ENCODE assay signal across 8 mouse cellular contexts in genomic region chr16:64851563-64852362, GRCm38 (mm10). TPM values are rescaled to one million over a fixed set of nuclear protein-coding genes. Genes with fewer than 3 reads are reported as not detected.
DNase-seq lines count a peak whose midpoint lies in the region; ATAC-seq lines count a peak whose summit lies in the region.

TSS of gene Zfp654 (minus strand) at chr16:64851652.
TSS of gene Cggbp1 (plus strand) at chr16:64851996.

- H3K4me2 ChIP-seq in heart, embryonic 14.5 days (ENCODE audit: low read length): peak within 1 kb of the TSS; percentile 72
- peak within 1 kb of the TSS; percentile 90 for H3K4me2 ChIP-seq in liver, embryonic 13.5 days
- H3K4me2 ChIP-seq in stomach, embryonic 16.5 days (ENCODE audit: low read depth, low read length): peak within 1 kb of the TSS; percentile 95

- peak; percentile 92 for ATAC-seq in CD4-positive, CD25-positive, alpha-beta regulatory T cell, adult 4 months
- peak; percentile 99 for ATAC-seq in heart, embryonic 14.5 days (ENCODE audit: insufficient number of reproducible peaks, insufficient read depth, low FRiP score, low read depth)
- peak; percentile 99 for ATAC-seq in liver, embryonic 13.5 days (ENCODE audit: low read depth)
- peak; percentile 100 for ATAC-seq in stomach, embryonic 16.5 days (ENCODE audit: insufficient read depth, low FRiP score)

- no peaks in the 10 kb centered on the region for H3K9me3 ChIP-seq in heart, embryonic 14.5 days (ENCODE audit: control insufficient read depth, low read length)
- no peaks in the 10 kb centered on the region for H3K9me3 ChIP-seq in liver, embryonic 13.5 days (replicated peaks)
- H3K9me3 ChIP-seq in stomach, embryonic 16.5 days (replicated peaks; ENCODE audit: control insufficient read depth, low read length): no peaks in the 10 kb centered on the region

- peak; percentile 99 for DNase-seq in c-Kit-negative CD71-positive TER-119-positive erythroid progenitor cells, embryonic 14.5 days (ENCODE audit: low read depth, low spot score)
- peak; percentile 99 for DNase-seq in fibroblast of lung, adult 2 months (ENCODE audit: low read depth)
- peak; percentile 100 for DNase-seq in kidney, postnatal 14 days
- DNase-seq in liver, embryonic 13.5 days: peak; percentile 100
- DNase-seq in neural tube, embryonic 10.5 days (ENCODE audit: extremely low spot score, low spot score): peak; percentile 100

- peaks cover 33% of the 10 kb centered on the region for H3K36me3 ChIP-seq in heart, embryonic 14.5 days (ENCODE audit: control insufficient read depth, insufficient read depth, low read length)
- H3K36me3 ChIP-seq in liver, embryonic 13.5 days: peaks cover 25% of the 10 kb centered on the region
- H3K36me3 ChIP-seq in stomach, embryonic 16.5 days (ENCODE audit: control insufficient read depth, insufficient read depth, low read length): peaks cover 17% of the 10 kb centered on the region

- H3K27ac ChIP-seq in heart, embryonic 14.5 days (replicated peaks in 1 of 2; ENCODE audit: control insufficient read depth in 1 of 2, insufficient read depth in 1 of 2, low read depth in 2 of 2, low read length in 2 of 2): peak within 1 kb of the TSS; percentile 98
- peak within 1 kb of the TSS; percentile 97 for H3K27ac ChIP-seq in liver, embryonic 13.5 days
- H3K27ac ChIP-seq in stomach, embryonic 16.5 days (ENCODE audit: low read length): peak within 1 kb of the TSS; percentile 98

- under 1% methylated on average over 78 of the region's 85 CpGs for WGBS in heart, embryonic 14.5 days
- WGBS in liver, embryonic 13.5 days (ENCODE audit: insufficient replicate concordance): under 1% methylated on average over 66 of the region's 85 CpGs
- under 1% methylated on average over 74 of the region's 85 CpGs for WGBS in stomach, embryonic 16.5 days

- H3K4me1 ChIP-seq in heart, embryonic 14.5 days (ENCODE audit: control insufficient read depth in 2 of 2, insufficient read depth in 2 of 2, low read length in 2 of 2): peaks cover 2 to 20% of the 10 kb centered on the region in 2 experiments
- H3K4me1 ChIP-seq in liver, embryonic 13.5 days (replicated peaks): peaks cover 26% of the 10 kb centered on the region
- H3K4me1 ChIP-seq in stomach, embryonic 16.5 days (ENCODE audit: control insufficient read depth, insufficient read depth, low read length): peaks cover 3% of the 10 kb centered on the region; the same call in 1 of the 2 replicates

- peak within 1 kb of the TSS; percentile 64 to 95 for H3K4me3 ChIP-seq in heart, embryonic 14.5 days (ENCODE audit: control insufficient read depth in 1 of 2, insufficient read depth in 1 of 2, low read depth in 1 of 2, low read length in 2 of 2)
- H3K4me3 ChIP-seq in liver, embryonic 13.5 days (replicated peaks): peak within 1 kb of the TSS; percentile 96
- H3K4me3 ChIP-seq in stomach, embryonic 16.5 days (replicated peaks; ENCODE audit: low read length): peak within 1 kb of the TSS; percentile 99

- H3K9ac ChIP-seq in heart, embryonic 14.5 days (ENCODE audit: low read length): peak within 1 kb of the TSS; percentile 93
- peak within 1 kb of the TSS; percentile 96 for H3K9ac ChIP-seq in liver, embryonic 13.5 days
- peak within 1 kb of the TSS; percentile 96 for H3K9ac ChIP-seq in stomach, embryonic 16.5 days (ENCODE audit: low read length)

- H3K27me3 ChIP-seq in heart, embryonic 14.5 days (ENCODE audit: control insufficient read depth, insufficient read depth, low read length): no peaks in the 10 kb centered on the region
- H3K27me3 ChIP-seq in liver, embryonic 13.5 days: no peaks in the 10 kb centered on the region
- no peaks in the 10 kb centered on the region for H3K27me3 ChIP-seq in stomach, embryonic 16.5 days (ENCODE audit: control insufficient read depth, insufficient read depth, low read length)

RNA-seq across cellular contexts. Expression of gene Zfp654, which starts in this region (rescaled TPM):
- polyA plus RNA-seq in CD4-positive, CD25-positive, alpha-beta regulatory T cell, adult 4 months (2017; shearing (Covaris generic)): 10 to 100 TPM in 1 of 2 experiments, 1 to 10 TPM in 1; 6.1 to 10.7 TPM
- 7.0 and 9.0 TPM in 2 replicates for polyA plus RNA-seq in heart, embryonic 14.5 days (2014; fragmentation: Nextera tagmentation; extraction: Ambion mirVana)
- polyA plus RNA-seq in liver, embryonic 13.5 days (2015; fragmentation: Nextera tagmentation; extraction: Ambion mirVana): 2.4 and 3.3 TPM in 2 replicates
- polyA plus RNA-seq in stomach, embryonic 16.5 days (2015; fragmentation: Nextera tagmentation; extraction: Ambion mirVana): 5.3 and 6.4 TPM in 2 replicates

RNA-seq across cellular contexts. Expression of gene Cggbp1, which starts in this region (rescaled TPM):
- 10 to 100 TPM; 24.4 to 41.1 TPM for polyA plus RNA-seq in CD4-positive, CD25-positive, alpha-beta regulatory T cell, adult 4 months (2017; shearing (Covaris generic))
- polyA plus RNA-seq in heart, embryonic 14.5 days (2014; fragmentation: Nextera tagmentation; extraction: Ambion mirVana): 59.1 and 65.2 TPM in 2 replicates
- 23.2 and 30.7 TPM in 2 replicates for polyA plus RNA-seq in liver, embryonic 13.5 days (2015; fragmentation: Nextera tagmentation; extraction: Ambion mirVana)
- 74.5 and 74.6 TPM in 2 replicates for polyA plus RNA-seq in stomach, embryonic 16.5 days (2015; fragmentation: Nextera tagmentation; extraction: Ambion mirVana)

Comparison
In these comparisons a context has a peak if more than half of its experiments do, and no peak if none do; other contexts are left out.
1. Peak in every context shown above with its lines: DNase-seq, ATAC-seq, H3K4me3 ChIP-seq and H3K27ac ChIP-seq.